Mouse (Mus musculus): ENCODE data around the gene Ryr1. TPM values are rescaled to one million over a fixed set of nuclear protein-coding genes. Genes with fewer than 3 reads are reported as not detected.

Gene Ryr1
- polyA plus RNA-seq, 1 experiment = 1.1 TPM

DNA sequence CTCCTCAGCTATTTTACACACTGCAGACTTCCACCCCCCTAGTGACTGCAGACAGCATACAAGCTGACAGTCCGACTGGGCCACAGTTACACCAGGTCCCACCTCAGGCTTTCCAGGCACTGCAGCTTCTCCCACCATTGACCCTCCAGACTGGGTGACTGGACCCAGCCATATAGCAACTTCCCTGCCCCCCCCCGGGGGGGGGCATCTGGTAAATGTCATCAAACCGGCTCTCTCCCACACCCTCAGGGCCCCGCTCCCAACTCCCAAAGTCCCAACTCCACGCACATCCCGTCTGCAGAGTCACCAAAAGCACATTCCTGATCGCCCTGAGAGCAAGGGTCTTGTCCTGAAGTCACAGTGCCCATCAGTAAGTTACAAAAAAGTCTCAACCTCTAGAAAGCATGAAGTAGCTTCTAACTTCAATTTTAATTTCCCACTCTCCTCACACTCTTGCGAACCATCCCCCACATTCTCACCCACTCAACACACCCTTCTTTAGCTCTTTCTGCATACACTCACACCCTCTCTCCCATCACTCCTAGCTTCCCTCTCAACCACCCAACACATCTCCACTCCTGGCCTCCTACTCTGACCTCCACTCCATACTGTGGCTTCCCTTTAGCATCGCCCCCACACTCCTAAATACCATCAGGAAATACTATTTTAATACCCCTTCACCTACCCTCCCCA lies 164.5 kb downstream of the Ryr1 start:
- Histone ChIP-seq H3K27ac (ENCODE audit: control insufficient read depth, insufficient read depth, low read depth, low read length) (no peak overlapping the region), H3K4me3 (ENCODE audit: control insufficient read depth, low read depth, low read length) (peak overlapping the region; percentile 26), H3K4me1 (ENCODE audit: control insufficient read depth, insufficient read depth, low read length) (peaks cover 13% of the 10 kb centered on the region), H3K36me3 (ENCODE audit: control insufficient read depth, insufficient read depth, low read length) (no peaks in the 10 kb centered on the region), H3K27me3 (ENCODE audit: control insufficient read depth, insufficient read depth, low read length) (no peaks in the 10 kb centered on the region)
- TF ChIP-seq POLR2A (IDR thresholded peaks at IDR 0.05; ENCODE audit: control insufficient read depth, low read depth, low read length) = no peak
- TF ChIP-seq CTCF (IDR thresholded peaks at IDR 0.05; ENCODE audit: control insufficient read depth, insufficient read depth, insufficient replicate concordance, low read depth, low read length) = no peak

DNA sequence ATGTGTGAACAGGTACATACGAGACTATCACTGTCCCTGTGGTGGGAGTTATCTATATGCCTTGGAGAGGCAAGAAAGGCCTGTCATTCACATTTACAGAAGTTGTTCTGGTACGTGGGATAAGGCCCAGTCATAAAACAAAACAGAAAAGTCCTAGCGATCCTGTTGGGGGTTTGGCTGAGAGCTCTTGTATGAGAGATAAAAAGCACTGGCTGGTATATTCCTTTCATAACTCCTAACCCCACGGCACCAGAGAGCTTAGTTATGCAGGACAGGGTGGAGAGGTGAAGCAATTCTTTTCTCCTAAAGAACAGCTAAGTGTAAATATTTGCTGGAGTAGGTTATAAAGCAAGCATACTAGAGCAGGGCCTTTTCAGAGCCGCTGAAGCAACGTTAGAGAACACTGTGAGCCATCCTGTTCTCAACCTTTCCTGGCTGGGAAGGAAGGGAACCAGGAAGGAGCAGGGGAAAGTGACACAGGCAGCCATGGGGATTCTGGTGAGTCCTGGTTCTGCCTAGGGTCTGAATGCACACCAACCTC lies 165.4 kb downstream of the Ryr1 start:
- H3K36me3 ChIP-seq (ENCODE audit: control insufficient read depth, insufficient read depth, low read length) = no peaks in the 10 kb centered on the region
- peak overlapping the region; percentile 39; the same call in 1 of the 2 replicates for H3K27ac ChIP-seq (ENCODE audit: control insufficient read depth, insufficient read depth, low read depth, low read length)
- peaks cover 13% of the 10 kb centered on the region for H3K4me1 ChIP-seq (ENCODE audit: control insufficient read depth, insufficient read depth, low read length)
- TF ChIP-seq CTCF (IDR thresholded peaks at IDR 0.05; ENCODE audit: control insufficient read depth, insufficient read depth, insufficient replicate concordance, low read depth, low read length) = no peak
- no peak for TF ChIP-seq POLR2A (IDR thresholded peaks at IDR 0.05; ENCODE audit: control insufficient read depth, low read depth, low read length)
- no peaks in the 10 kb centered on the region for H3K27me3 ChIP-seq (ENCODE audit: control insufficient read depth, insufficient read depth, low read length)
- H3K4me3 ChIP-seq (ENCODE audit: control insufficient read depth, low read depth, low read length) = no peak overlapping the region

DNA sequence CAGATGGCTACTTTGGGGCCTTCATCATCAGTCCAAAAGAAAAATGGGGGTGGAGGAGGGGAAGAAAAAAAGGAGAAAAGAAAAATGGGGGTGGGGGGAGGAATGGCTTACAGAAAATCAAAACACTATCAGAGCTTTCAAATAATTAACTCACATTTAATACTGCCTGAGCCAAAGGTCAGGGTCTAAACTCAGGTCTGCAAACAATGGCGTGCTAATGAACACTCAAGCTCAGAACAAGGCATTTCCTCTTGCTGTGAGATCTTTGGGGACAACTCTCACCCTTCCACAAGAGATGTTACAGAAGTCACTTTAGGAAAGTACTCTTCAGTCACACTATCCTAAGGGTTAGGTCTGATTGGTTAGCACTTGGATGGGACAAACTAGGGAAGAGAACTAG lies 166.2 kb downstream of the Ryr1 start:
- Histone ChIP-seq H3K36me3 (ENCODE audit: control insufficient read depth, insufficient read depth, low read length) (no peaks in the 10 kb centered on the region), H3K27me3 (ENCODE audit: control insufficient read depth, insufficient read depth, low read length) (no peaks in the 10 kb centered on the region), H3K4me3 (ENCODE audit: control insufficient read depth, low read depth, low read length) (no peak overlapping the region), H3K27ac (ENCODE audit: control insufficient read depth, insufficient read depth, low read depth, low read length) (no peak overlapping the region), H3K4me1 (ENCODE audit: control insufficient read depth, insufficient read depth, low read length) (peaks cover 13% of the 10 kb centered on the region)
- TF ChIP-seq CTCF (IDR thresholded peaks at IDR 0.05; ENCODE audit: control insufficient read depth, insufficient read depth, insufficient replicate concordance, low read depth, low read length) = no peak
- no peak for TF ChIP-seq POLR2A (IDR thresholded peaks at IDR 0.05; ENCODE audit: control insufficient read depth, low read depth, low read length)

DNA sequence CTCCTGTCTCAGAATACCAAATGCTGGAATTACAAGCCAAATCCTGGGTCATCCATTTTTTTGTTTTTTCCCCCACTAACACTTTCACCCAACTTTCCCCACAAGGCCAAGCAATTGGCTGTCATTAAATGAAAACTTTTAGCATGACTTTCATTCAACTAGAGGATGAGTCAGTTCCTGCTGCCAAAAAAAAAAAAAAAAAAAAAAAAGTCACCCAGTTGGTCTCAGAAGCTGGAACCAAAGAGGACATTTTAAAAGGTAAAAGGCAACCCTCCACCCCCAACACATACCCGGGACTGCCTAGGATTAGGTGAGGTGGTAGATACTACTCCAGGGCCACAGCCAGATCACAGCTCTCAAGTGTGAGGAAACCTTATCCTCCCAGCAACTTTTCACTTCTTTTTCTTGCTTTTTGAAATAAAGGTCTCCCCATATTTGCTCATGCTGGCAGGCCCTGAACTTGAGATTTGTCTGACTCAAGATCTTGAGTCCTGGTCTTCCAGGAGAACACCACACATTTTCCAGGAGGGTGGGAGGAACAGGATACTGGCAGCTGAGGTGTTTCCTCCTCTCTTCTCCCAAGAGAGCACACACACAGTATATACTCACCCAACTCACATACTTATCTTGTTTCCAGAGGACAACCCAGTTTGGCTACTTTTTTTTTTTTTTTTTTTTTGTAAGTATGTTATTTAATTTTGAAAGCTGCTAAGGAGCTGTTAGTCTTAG lies 166.8 kb downstream of the Ryr1 start:
- Histone ChIP-seq H3K4me1 (ENCODE audit: control insufficient read depth, insufficient read depth, low read length) (peaks cover 13% of the 10 kb centered on the region), H3K4me3 (ENCODE audit: control insufficient read depth, low read depth, low read length) (no peak overlapping the region), H3K36me3 (ENCODE audit: control insufficient read depth, insufficient read depth, low read length) (no peaks in the 10 kb centered on the region), H3K27ac (ENCODE audit: control insufficient read depth, insufficient read depth, low read depth, low read length) (no peak overlapping the region), H3K27me3 (ENCODE audit: control insufficient read depth, insufficient read depth, low read length) (no peaks in the 10 kb centered on the region)
- TF ChIP-seq CTCF (IDR thresholded peaks at IDR 0.05; ENCODE audit: control insufficient read depth, insufficient read depth, insufficient replicate concordance, low read depth, low read length) (no peak), POLR2A (IDR thresholded peaks at IDR 0.05; ENCODE audit: control insufficient read depth, low read depth, low read length) (no peak)

DNA sequence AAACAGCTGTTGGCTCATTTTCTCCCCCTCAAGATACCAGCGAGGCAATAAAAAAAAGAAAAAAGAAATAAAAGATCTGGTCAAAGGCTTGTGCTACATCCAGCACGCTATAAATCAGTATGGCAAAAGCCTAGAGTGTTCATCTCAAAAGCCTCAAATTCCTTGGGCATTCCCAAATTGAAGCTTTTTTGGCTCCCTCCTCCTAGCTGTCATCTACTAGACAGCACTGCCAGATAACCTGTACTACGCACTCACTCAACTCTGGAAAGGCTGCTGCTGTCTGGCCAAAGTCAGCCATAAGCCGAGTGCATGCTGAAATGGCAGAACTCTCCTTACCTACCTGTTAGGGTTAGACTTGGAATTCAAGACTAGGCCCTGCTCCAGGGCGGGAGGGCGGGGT lies 167.7 kb downstream of the Ryr1 start:
- Histone ChIP-seq H3K27me3 (ENCODE audit: control insufficient read depth, insufficient read depth, low read length) (no peaks in the 10 kb centered on the region), H3K27ac (ENCODE audit: control insufficient read depth, insufficient read depth, low read depth, low read length) (no peak overlapping the region), H3K4me1 (ENCODE audit: control insufficient read depth, insufficient read depth, low read length) (peaks cover 10% of the 10 kb centered on the region), H3K4me3 (ENCODE audit: control insufficient read depth, low read depth, low read length) (no peak overlapping the region), H3K36me3 (ENCODE audit: control insufficient read depth, insufficient read depth, low read length) (no peaks in the 10 kb centered on the region)
- TF ChIP-seq CTCF (IDR thresholded peaks at IDR 0.05; ENCODE audit: control insufficient read depth, insufficient read depth, insufficient replicate concordance, low read depth, low read length) (no peak), POLR2A (IDR thresholded peaks at IDR 0.05; ENCODE audit: control insufficient read depth, low read depth, low read length) (no peak)

DNA sequence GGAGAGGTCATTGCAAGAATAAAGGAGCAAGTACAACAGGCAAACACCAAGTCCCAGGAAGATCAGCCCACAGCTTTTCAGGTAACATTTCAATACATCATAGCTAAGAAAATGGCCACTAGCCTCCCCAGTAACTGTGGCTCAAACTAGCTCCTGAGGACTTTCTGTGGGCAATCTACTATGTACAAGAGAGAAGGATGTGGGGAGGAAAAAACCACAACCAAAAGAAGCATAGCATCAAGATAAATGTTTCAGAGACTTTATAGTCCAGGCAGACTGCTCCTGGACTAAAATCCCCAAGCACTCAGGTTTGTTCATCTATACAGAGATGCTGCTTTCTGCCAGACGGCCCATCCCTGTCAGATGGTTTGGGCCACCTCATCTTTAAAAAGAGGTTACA lies 168.7 kb downstream of the Ryr1 start:
- TF ChIP-seq POLR2A (IDR thresholded peaks at IDR 0.05; ENCODE audit: control insufficient read depth, low read depth, low read length) (no peak), CTCF (IDR thresholded peaks at IDR 0.05; ENCODE audit: control insufficient read depth, insufficient read depth, insufficient replicate concordance, low read depth, low read length) (no peak)
- Histone ChIP-seq H3K4me1 (ENCODE audit: control insufficient read depth, insufficient read depth, low read length) (peaks cover 7% of the 10 kb centered on the region), H3K36me3 (ENCODE audit: control insufficient read depth, insufficient read depth, low read length) (no peaks in the 10 kb centered on the region), H3K27ac (ENCODE audit: control insufficient read depth, insufficient read depth, low read depth, low read length) (no peak overlapping the region), H3K4me3 (ENCODE audit: control insufficient read depth, low read depth, low read length) (no peak overlapping the region), H3K27me3 (ENCODE audit: control insufficient read depth, insufficient read depth, low read length) (no peaks in the 10 kb centered on the region)

DNA sequence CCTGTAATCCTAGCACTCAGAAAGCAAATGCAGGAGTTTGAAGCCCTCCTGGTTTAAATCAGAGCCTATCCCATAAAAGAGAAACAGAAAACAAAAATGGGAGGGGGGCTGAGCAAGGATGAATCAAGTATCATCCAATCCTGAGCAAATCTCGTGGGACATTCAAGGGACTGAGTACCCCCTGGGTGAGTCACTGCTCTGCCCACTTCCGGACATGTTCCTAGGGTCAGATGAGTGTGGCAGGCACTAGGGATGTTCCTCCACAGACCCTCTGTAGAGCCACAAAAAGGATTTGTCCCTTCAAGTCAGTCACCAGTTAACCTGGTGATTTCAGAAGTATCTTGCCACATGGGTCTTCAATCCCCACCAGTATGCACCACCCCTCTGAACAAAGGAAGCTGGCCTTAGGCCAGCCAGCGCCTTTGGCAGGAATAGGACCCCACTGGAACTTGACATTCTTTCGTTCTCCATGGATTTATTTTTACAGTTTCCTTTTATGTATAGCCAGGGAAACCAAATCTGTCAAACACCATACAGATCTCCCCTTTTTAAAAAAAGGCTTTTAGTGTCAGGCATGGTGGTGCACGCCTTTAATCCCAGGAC lies 169.6 kb downstream of the Ryr1 start:
- H3K4me3 ChIP-seq (ENCODE audit: control insufficient read depth, low read depth, low read length) = no peak overlapping the region
- no peaks in the 10 kb centered on the region for H3K27me3 ChIP-seq (ENCODE audit: control insufficient read depth, insufficient read depth, low read length)
- no peak overlapping the region for H3K27ac ChIP-seq (ENCODE audit: control insufficient read depth, insufficient read depth, low read depth, low read length)
- no peak for TF ChIP-seq POLR2A (IDR thresholded peaks at IDR 0.05; ENCODE audit: control insufficient read depth, low read depth, low read length)
- no peak for TF ChIP-seq CTCF (IDR thresholded peaks at IDR 0.05; ENCODE audit: control insufficient read depth, insufficient read depth, insufficient replicate concordance, low read depth, low read length)
- no peaks in the 10 kb centered on the region for H3K36me3 ChIP-seq (ENCODE audit: control insufficient read depth, insufficient read depth, low read length)
- peaks cover 4% of the 10 kb centered on the region for H3K4me1 ChIP-seq (ENCODE audit: control insufficient read depth, insufficient read depth, low read length)
